Mouse (Mus musculus) stomach, embryonic 14.5 days (tissue): ENCODE measurements around the gene A930009A15Rik. TPM values are rescaled to one million over a fixed set of nuclear protein-coding genes. Genes with fewer than 3 reads are reported as not detected.
A peak's percentile ranks its signal among the peaks of the same experiment; 100 is the strongest.

Source experiments
- ATAC-seq: fragments of 200-750 bp; cut with Nextera tagmentation; 2 replicates; pipeline ENCODE4 v1.8.0; 2017; ENCODE audit warnings: low read depth, moderate TSS enrichment; ENCODE audit not compliant: insufficient number of reproducible peaks, insufficient read depth, low FRiP score
- H3K27ac ChIP-seq: fragments of 300-500 bp; sonication (generic); 2 replicates; pipeline ENCODE4 v1.5.1; 2014; ENCODE audit warnings: mild to moderate bottlenecking, low read length, moderate library complexity, mixed read lengths
- H3K27me3 ChIP-seq: fragments of 300-500 bp; sonication (generic); 2 replicates; pipeline ENCODE4 v1.6.1; 2014; ENCODE audit warnings: low read length, control low read depth, mixed read lengths; ENCODE audit not compliant: control insufficient read depth, insufficient read depth
- H3K36me3 ChIP-seq: fragments of 300-500 bp; sonication (generic); 2 replicates; pipeline ENCODE4 v1.6.1; 2014; ENCODE audit warnings: mild to moderate bottlenecking, control low read depth, low read length, moderate library complexity, mixed read lengths; ENCODE audit not compliant: control insufficient read depth, insufficient read depth
- H3K4me1 ChIP-seq: fragments of 300-500 bp; sonication (generic); 2 replicates; pipeline ENCODE4 v1.6.1; 2014; ENCODE audit warnings: low read length, control low read depth, mixed read lengths; ENCODE audit not compliant: control insufficient read depth, insufficient read depth
- H3K4me2 ChIP-seq: fragments of 300-500 bp; sonication (generic); replicated peaks from 2 replicates; pipeline ENCODE4 v1.6.1; 2014; ENCODE audit warnings: low read depth, low read length, control low read depth
- H3K4me3 ChIP-seq: fragments of 300-500 bp; sonication (generic); 2 replicates; pipeline ENCODE4 v1.5.1; 2014; ENCODE audit warnings: low read depth, low read length, control low read depth
- H3K9ac ChIP-seq: fragments of 300-500 bp; sonication (generic); replicated peaks from 2 replicates; pipeline ENCODE4 v1.6.1; 2014; ENCODE audit warnings: low read depth, mild to moderate bottlenecking, control low read depth, low read length, moderate library complexity, mixed read lengths
- H3K9me3 ChIP-seq: fragments of 300-500 bp; sonication (generic); 2 replicates; pipeline ENCODE4 v1.6.1; 2016; ENCODE audit warnings: low read depth, low read length, control low read depth; ENCODE audit not compliant: control insufficient read depth
- WGBS: fragments of 180-500 bp; shearing (Covaris S2); extraction: QIAGEN DNeasy Blood & Tissue Kit; methylation state at CpG from one replicate; pipeline ENCODE4 v1.1.7; 2014; 5-methylcytosine and 5-hydroxymethylcytosine counted together
- polyA plus RNA-seq: library from polyadenylated mRNA; unstranded; fragments of >200 nt; fragmentation: Nextera tagmentation; extraction: Ambion mirVana; gene quantifications from 2 replicates; pipeline ENCODE4 v1.2.1, GENCODE M21; 2014

A930009A15Rik gene
- polyA plus RNA-seq, 1 experiment from 2014 or later: not detected

DNA sequence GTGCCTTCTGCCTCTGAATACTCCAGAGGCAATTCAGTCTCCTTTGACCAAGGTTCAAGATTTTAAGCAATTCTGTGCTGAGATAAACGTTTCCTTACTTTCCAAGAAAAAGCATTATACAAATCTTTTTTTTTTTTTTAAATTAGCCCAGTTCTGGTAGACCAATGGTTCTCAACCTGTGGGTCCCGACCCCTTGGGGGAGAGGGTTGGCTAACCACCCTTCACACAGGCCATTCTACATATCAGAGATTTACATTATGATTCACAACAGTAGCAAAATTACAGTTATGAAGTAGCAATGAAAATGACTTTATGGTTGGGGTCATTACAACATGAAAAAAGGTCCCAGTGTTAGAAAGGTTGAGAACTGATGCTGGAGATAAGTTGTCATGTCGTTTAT lies 18.7 kb upstream of the A930009A15Rik start:
- H3K4me1 ChIP-seq: no peaks in the 10 kb centered on the region
- H3K4me2 ChIP-seq: no peak overlapping the region
- no peak overlapping the region for H3K27ac ChIP-seq
- H3K4me3 ChIP-seq: no peak overlapping the region
- H3K36me3 ChIP-seq: no peaks in the 10 kb centered on the region
- WGBS: 82% methylated on average over 3 of the region's 3 CpGs
- H3K27me3 ChIP-seq: no peaks in the 10 kb centered on the region
- ATAC-seq: no peak
- no peak overlapping the region for H3K9ac ChIP-seq
- H3K9me3 ChIP-seq: no peaks in the 10 kb centered on the region

DNA sequence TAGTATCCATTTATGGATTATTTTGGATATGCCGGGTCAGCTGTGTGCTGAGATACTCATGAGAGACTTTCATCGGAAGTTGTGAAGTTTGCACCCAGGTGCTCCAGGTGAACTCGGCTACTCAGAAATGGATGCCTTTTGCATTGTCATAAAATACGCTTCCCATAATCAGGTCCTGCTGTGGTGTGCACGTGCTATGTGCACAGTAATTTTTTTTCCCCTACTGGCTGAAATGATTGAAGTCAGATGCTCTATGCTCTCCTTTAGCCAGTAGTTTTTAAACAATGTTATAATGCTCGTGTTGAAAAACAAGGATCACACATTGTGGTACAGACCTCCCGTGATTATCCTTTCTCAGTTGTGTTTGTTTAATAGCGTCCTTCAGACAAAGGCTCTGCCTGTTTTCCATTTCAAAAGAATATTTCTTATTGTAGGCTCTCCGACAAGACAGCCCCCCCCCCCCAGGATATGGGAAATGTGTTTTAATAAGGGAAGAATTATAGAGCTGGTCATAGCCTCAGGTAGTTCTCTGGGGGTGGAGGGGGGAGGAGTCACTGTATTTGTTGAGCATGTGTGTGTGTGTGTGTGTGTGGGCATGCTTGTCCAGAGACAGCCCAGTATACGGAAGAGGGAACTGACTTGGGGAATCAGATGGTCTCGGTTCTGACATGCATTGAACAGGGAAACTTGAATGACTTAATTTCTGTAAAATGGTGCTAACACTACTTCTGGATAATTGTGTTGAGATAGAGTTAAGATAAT lies 16.3 kb upstream of the A930009A15Rik start:
- H3K9me3 ChIP-seq: no peaks in the 10 kb centered on the region
- 74% methylated on average over 11 of the region's 11 CpGs for WGBS

DNA sequence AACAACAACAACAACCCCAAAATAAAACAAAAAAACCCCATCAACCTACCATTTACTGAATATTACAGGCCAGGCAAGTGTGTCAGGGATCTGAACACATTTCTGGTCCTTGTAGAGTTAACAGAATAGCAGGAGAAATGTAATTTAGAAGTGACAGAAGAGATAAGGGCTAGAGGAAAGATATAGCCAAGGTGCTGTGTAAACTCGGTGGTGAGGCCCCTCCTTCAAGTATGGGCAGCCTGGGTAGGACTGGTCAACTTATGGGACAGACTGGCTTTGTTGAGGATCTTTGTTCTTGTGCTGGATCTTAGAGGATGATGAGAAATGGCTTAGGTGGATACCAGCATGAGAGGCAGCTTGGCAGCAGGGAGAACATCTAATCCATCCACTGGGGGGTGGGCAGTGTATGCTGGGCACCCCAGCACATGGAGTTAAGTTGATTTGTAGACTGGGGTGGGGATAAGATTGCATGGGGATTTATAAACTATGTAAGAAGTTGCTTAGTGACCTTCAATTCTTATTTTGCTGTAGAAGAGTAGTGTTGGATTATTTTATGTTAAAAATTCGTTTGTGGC lies 14.5 kb upstream of the A930009A15Rik start:
- Histone ChIP-seq H3K9me3 (no peaks in the 10 kb centered on the region), H3K4me2 (no peak overlapping the region), H3K4me1 (no peaks in the 10 kb centered on the region), H3K4me3 (no peak overlapping the region), H3K27me3 (no peaks in the 10 kb centered on the region), H3K9ac (no peak overlapping the region), H3K27ac (no peak overlapping the region), H3K36me3 (no peaks in the 10 kb centered on the region)
- ATAC-seq: peak; percentile 65; the same call in 1 of the 2 replicates
- 33% methylated on average over 2 of the region's 2 CpGs for WGBS

More for the DNA sequence above, 16.3 kb upstream of the A930009A15Rik start:
- no peak overlapping the region for H3K4me2 ChIP-seq
- no peak for ATAC-seq
- H3K9ac ChIP-seq: no peak overlapping the region
- no peaks in the 10 kb centered on the region for H3K4me1 ChIP-seq
- no peaks in the 10 kb centered on the region for H3K27me3 ChIP-seq
- no peak overlapping the region for H3K4me3 ChIP-seq
- H3K27ac ChIP-seq: no peak overlapping the region
- no peaks in the 10 kb centered on the region for H3K36me3 ChIP-seq

GRCm38 (mm10) chr10:115556738-115557242 lies 13.0 kb upstream of the A930009A15Rik start:
- Histone ChIP-seq H3K36me3 (no peaks in the 10 kb centered on the region), H3K27ac (no peak overlapping the region; the same call in 1 of the 2 replicates), H3K9me3 (no peaks in the 10 kb centered on the region), H3K4me3 (no peak overlapping the region), H3K27me3 (no peaks in the 10 kb centered on the region), H3K9ac (no peak overlapping the region), H3K4me1 (no peaks in the 10 kb centered on the region), H3K4me2 (no peak overlapping the region)
- 40% methylated on average over 12 of the region's 12 CpGs for WGBS
- no peak for ATAC-seq

DNA sequence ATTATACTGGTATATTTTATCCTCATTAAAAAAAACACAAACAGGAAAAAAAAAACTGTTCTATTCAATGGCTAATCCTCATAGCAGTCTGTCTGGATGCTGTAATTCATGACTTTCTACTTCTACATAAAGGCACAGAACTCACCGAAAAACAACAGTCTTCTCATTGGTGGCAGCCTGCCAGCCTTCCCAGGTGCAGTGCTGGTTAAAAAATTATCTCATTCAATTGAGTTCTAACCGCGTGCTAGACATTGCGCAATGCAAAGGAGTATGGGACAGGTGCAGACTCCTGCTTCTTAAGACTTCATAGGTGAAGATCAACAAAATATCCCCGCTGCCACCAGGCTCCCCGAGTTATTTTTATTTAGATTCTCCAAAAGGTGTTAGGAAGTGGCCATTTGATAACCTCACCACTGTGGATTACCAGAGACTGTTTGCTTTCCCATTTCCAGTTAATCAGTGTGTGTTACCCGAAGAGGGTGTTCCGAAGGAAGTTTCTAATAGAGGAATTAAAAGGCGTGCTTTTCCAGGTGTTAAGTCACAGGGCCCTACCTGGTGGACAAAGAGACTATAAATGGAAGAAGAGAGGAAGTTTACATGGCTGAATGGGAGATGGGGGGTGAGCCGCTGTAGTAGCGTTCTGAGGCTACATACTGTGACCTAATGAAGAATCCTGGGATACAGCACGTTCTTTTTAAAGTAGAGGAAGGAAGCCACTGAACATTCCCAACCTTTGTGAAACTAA lies 8.5 kb upstream of the A930009A15Rik start:
- 0 out of 2 replicates have a peak, but pooled peaks have one; percentile 58 for ATAC-seq
- 57% methylated on average over 12 of the region's 12 CpGs for WGBS

GRCm38 (mm10) chr10:115562911-115563686 lies 6.7 kb upstream of the A930009A15Rik start:
- WGBS: 87% methylated on average over 4 of the region's 4 CpGs
- Histone ChIP-seq H3K9ac (no peak overlapping the region), H3K27me3 (no peaks in the 10 kb centered on the region), H3K27ac (no peak overlapping the region), H3K36me3 (no peaks in the 10 kb centered on the region), H3K4me3 (no peak overlapping the region), H3K9me3 (no peaks in the 10 kb centered on the region), H3K4me1 (no peaks in the 10 kb centered on the region), H3K4me2 (no peak overlapping the region)
- ATAC-seq: no peak

More for the DNA sequence above, 8.5 kb upstream of the A930009A15Rik start:
- Histone ChIP-seq H3K9ac (no peak overlapping the region), H3K4me1 (no peaks in the 10 kb centered on the region), H3K36me3 (no peaks in the 10 kb centered on the region), H3K4me2 (no peak overlapping the region), H3K9me3 (no peaks in the 10 kb centered on the region), H3K27ac (no peak overlapping the region), H3K27me3 (no peaks in the 10 kb centered on the region), H3K4me3 (no peak overlapping the region)

DNA sequence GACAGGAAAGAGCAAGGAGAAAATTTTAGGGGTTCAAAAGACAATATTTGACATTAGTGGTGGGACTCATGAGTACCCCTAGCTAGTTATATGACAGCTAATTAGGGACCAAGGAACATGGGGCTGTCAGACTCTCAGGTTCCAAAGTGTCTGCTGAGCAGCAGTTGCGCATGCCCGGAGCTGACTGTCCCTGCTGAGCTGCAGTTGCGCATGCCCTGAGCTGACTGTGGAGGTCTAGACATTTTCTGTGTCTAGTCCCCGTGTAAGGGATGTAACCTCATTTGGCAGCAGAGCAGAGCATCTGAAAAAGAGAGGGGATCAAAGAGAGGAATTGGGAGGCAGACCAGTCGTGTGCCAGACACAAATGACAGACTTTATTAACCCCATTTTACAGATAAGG lies 5.8 kb upstream of the A930009A15Rik start:
- no peak overlapping the region for H3K9ac ChIP-seq
- H3K27ac ChIP-seq: no peak overlapping the region
- H3K4me1 ChIP-seq: no peaks in the 10 kb centered on the region
- no peaks in the 10 kb centered on the region for H3K27me3 ChIP-seq
- H3K4me3 ChIP-seq: no peak overlapping the region
- H3K4me2 ChIP-seq: no peak overlapping the region
- WGBS: 85% methylated on average over 5 of the region's 5 CpGs
- no peaks in the 10 kb centered on the region for H3K9me3 ChIP-seq
- ATAC-seq: no peak
- no peaks in the 10 kb centered on the region for H3K36me3 ChIP-seq

- Histone ChIP-seq H3K27me3 (no peaks in the 10 kb centered on the region), H3K4me1 (no peaks in the 10 kb centered on the region), H3K9me3 (no peaks in the 10 kb centered on the region), H3K36me3 (no peaks in the 10 kb centered on the region), H3K4me3 (no peak overlapping the region), H3K27ac (no peak overlapping the region), H3K4me2 (no peak overlapping the region), H3K9ac (no peak overlapping the region)
- WGBS: 80% methylated on average over 2 of the region's 2 CpGs
- ATAC-seq: no peak
These were observed 791 bp downstream of the A930009A15Rik start for GRCm38 (mm10) chr10:115570577-115570976.
